Mouse (Mus musculus) intestine, embryonic 14.5 days (tissue): Measurements from ENCODE around the gene Car7. TPM values are rescaled to one million over a fixed set of nuclear protein-coding genes. Genes with fewer than 3 reads are reported as not detected.
"Not testable (repeated sequence)": the region's sequence is repeated elsewhere in the genome, so short reads cannot be mapped to it uniquely, and the experiment has no call there.

Experiments used
- ATAC-seq: fragments of 200-750 bp; cut with Nextera tagmentation; replicated peaks from 2 replicates; pipeline ENCODE4 v1.8.0; 2017; ENCODE audit warnings: low read depth, moderate number of reproducible peaks, moderate TSS enrichment, moderate library complexity; ENCODE audit not compliant: low FRiP score, low TSS enrichment
- DNase-seq: peaks from one replicate; pipeline ENCODE4 v3.0.0-alpha.2; 2018; ENCODE audit warnings: low spot score
- H3K27ac ChIP-seq: fragments of 300-500 bp; sonication (generic); 2 replicates; pipeline ENCODE4 v1.5.1; 2014; ENCODE audit warnings: low read depth, mild to moderate bottlenecking, control low read depth
- H3K27me3 ChIP-seq: fragments of 300-500 bp; sonication (generic); replicated peaks from 2 replicates; pipeline ENCODE4 v1.6.1; 2014; ENCODE audit warnings: low read length, control low read depth; ENCODE audit not compliant: control insufficient read depth, insufficient read depth
- H3K36me3 ChIP-seq: fragments of 300-500 bp; sonication (generic); 2 replicates; pipeline ENCODE4 v1.6.1; 2014; ENCODE audit warnings: low read length, control low read depth; ENCODE audit not compliant: control insufficient read depth, insufficient read depth
- H3K4me1 ChIP-seq: fragments of 300-500 bp; sonication (generic); replicated peaks from 2 replicates; pipeline ENCODE4 v1.6.1; 2014; ENCODE audit warnings: low read length, control low read depth, mixed read lengths; ENCODE audit not compliant: control insufficient read depth, insufficient read depth
- H3K4me2 ChIP-seq: fragments of 300-500 bp; sonication (generic); 2 replicates; pipeline ENCODE4 v1.6.1; 2014; ENCODE audit warnings: low read length
- H3K4me3 ChIP-seq: fragments of 300-500 bp; sonication (generic); 2 replicates; pipeline ENCODE4 v1.5.1; 2014; ENCODE audit warnings: low read depth, low read length, control low read depth, mixed read lengths
- H3K9ac ChIP-seq: fragments of 300-500 bp; sonication (generic); 2 replicates; pipeline ENCODE4 v1.6.1; 2014; ENCODE audit warnings: mild to moderate bottlenecking, low read length
- H3K9me3 ChIP-seq: fragments of 300-500 bp; sonication (generic); 2 replicates; pipeline ENCODE4 v1.6.1; 2016; ENCODE audit warnings: low read length, control low read depth; ENCODE audit not compliant: control insufficient read depth
- WGBS: fragments of 180-500 bp; shearing (Covaris S2); extraction: QIAGEN DNeasy Blood & Tissue Kit; methylation state at CpG from one replicate; pipeline ENCODE4 v1.1.7; 2014; 5-methylcytosine and 5-hydroxymethylcytosine counted together
- polyA plus RNA-seq: library from polyadenylated mRNA; unstranded; fragments of >200 nt; fragmentation: Nextera tagmentation; extraction: Ambion mirVana; gene quantifications from 2 replicates; pipeline ENCODE4 v1.2.1, GENCODE M21; 2014

Car7 gene
- polyA plus RNA-seq, 1 experiment from 2014 or later = 0.92 TPM

GRCm38 (mm10) chr8:104577606-104578005 lies 43.1 kb downstream of the Car7 start:
- H3K9me3 ChIP-seq, DNase-seq, ATAC-seq, H3K9ac ChIP-seq, H3K4me3 ChIP-seq, H3K27ac ChIP-seq, H3K4me1 ChIP-seq, H3K36me3 ChIP-seq, H3K4me2 ChIP-seq, H3K27me3 ChIP-seq: not testable (repeated sequence)
- WGBS = 76% methylated on average over 17 of the region's 17 CpGs

GRCm38 (mm10) chr8:104584522-104584921 lies 50.0 kb downstream of the Car7 start:
- no peak for ATAC-seq
- 63% methylated on average over 1 of the region's 1 CpGs for WGBS
- no peaks in the 10 kb centered on the region for H3K36me3 ChIP-seq

GRCm38 (mm10) chr8:104590284-104590683 lies 55.8 kb downstream of the Car7 start:
- no peak overlapping the region for H3K4me2 ChIP-seq
- H3K9me3 ChIP-seq = no peaks in the 10 kb centered on the region
- peaks cover 17% of the 10 kb centered on the region for H3K36me3 ChIP-seq
- ATAC-seq (no peak), DNase-seq (no peak)
- no peak overlapping the region for H3K9ac ChIP-seq
- H3K27me3 ChIP-seq = no peaks in the 10 kb centered on the region
- no peak overlapping the region for H3K27ac ChIP-seq
- H3K4me1 ChIP-seq = peaks cover 7% of the 10 kb centered on the region; the same call in 1 of the 2 replicates
- 90% methylated on average over 3 of the region's 3 CpGs for WGBS
- no peak overlapping the region for H3K4me3 ChIP-seq

More at GRCm38 (mm10) chr8:104584522-104584921, 50.0 kb downstream of the Car7 start:
- Histone ChIP-seq H3K9me3 (no peaks in the 10 kb centered on the region), H3K4me2 (no peak overlapping the region), H3K27ac (no peak overlapping the region), H3K27me3 (no peaks in the 10 kb centered on the region), H3K9ac (no peak overlapping the region), H3K4me1 (no peaks in the 10 kb centered on the region), H3K4me3 (no peak overlapping the region)
- DNase-seq = no peak

DNA sequence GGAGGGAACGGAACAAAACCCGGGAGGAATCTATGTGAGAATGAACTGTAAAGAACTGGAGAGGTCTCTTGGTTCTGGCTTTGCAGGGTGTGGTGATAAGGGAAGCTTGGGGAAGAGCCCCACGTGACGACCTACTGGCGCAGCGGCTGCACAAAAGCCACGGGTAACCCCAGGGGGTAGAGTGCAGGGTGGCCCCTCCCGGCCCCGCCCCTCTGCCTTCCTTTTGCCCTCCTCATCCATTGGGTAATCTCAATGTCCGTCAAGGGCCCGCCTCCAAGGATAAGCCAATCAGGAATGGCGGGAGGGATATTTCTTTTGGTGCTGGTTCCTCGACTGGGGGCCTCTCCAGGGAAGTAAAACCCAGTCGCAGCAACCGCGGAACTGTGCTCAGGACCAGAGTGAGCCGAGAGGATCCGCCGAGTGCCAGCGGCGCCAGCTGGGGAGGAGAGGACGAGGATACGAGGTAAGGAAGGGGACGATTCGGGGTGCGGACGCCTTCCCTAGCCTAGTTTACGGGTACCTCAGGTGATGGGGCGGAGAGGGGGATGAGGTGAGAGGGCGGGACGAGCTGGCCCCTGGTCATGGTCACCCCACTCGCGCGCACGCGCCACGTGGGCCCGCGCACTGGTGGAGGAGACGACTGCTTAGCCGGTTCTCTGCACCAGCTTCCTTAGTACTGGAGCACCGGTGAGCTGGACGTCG lies 56.8 kb downstream of the Car7 start, which contains the start of gene Pdp2:
TSS of gene Pdp2 (plus strand) at position 319 of the 702 bp plus-strand sequence.
- ATAC-seq (peak; percentile 99), DNase-seq (peak; percentile 95)
- H3K4me2 ChIP-seq = peak within 1 kb of the TSS; percentile 71
- peaks cover 7% of the 10 kb centered on the region; the same call in 1 of the 2 replicates for H3K4me1 ChIP-seq
- H3K27me3 ChIP-seq = no peaks in the 10 kb centered on the region
- H3K36me3 ChIP-seq = peaks cover 27% of the 10 kb centered on the region
- H3K9ac ChIP-seq = peak within 1 kb of the TSS; percentile 65
- H3K9me3 ChIP-seq = no peaks in the 10 kb centered on the region
- under 1% methylated on average over 42 of the region's 44 CpGs for WGBS
- H3K27ac ChIP-seq = peak within 1 kb of the TSS; percentile 64; the same call in 1 of the 2 replicates
- peak within 1 kb of the TSS; percentile 65 for H3K4me3 ChIP-seq

DNA sequence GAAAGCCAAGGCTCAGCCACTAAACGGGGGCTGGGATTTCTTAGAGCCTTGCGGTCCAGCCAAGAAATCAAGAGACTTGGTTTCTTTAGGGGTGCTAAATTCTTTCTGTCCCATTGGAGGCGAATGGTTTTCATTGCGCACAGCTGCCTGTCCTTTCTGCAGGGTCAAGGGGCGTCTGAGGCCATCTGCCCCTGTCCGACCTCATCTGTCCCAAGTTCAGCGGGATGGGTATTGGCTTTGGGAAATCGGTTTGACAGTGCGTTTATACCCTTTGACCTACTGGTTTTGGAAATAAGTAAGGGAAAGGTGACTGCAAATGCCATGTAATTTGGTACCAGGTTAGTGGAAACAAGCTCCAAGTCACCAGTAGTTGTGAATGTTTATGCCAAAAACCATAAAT lies 57.4 kb downstream of the Car7 start:
- 2% methylated on average over 9 of the region's 9 CpGs for WGBS
- peaks cover 7% of the 10 kb centered on the region; the same call in 1 of the 2 replicates for H3K4me1 ChIP-seq
- DNase-seq (no peak), ATAC-seq (peak; percentile 3; the same call in 1 of the 2 replicates)
- peak overlapping the region; percentile 71 for H3K4me2 ChIP-seq
- no peaks in the 10 kb centered on the region for H3K27me3 ChIP-seq
- H3K9ac ChIP-seq = peak overlapping the region; percentile 65
- H3K36me3 ChIP-seq = peaks cover 27% of the 10 kb centered on the region
- peak overlapping the region; percentile 65 for H3K4me3 ChIP-seq
- H3K9me3 ChIP-seq = no peaks in the 10 kb centered on the region
- H3K27ac ChIP-seq = peak overlapping the region; percentile 64; the same call in 1 of the 2 replicates

- WGBS = 67% methylated on average over 6 of the region's 6 CpGs
- DNase-seq = no peak
- H3K4me3 ChIP-seq = no peak overlapping the region
- no peaks in the 10 kb centered on the region for H3K27me3 ChIP-seq
- no peak overlapping the region for H3K27ac ChIP-seq
- no peaks in the 10 kb centered on the region for H3K9me3 ChIP-seq
- H3K4me1 ChIP-seq = peaks cover 11% of the 10 kb centered on the region
- ATAC-seq = no peak
- peaks cover 27% of the 10 kb centered on the region for H3K36me3 ChIP-seq
- H3K4me2 ChIP-seq = peak overlapping the region; percentile 71
- no peak overlapping the region for H3K9ac ChIP-seq
These were observed 58.1 kb downstream of the Car7 start for GRCm38 (mm10) chr8:104592566-104592965.

DNA sequence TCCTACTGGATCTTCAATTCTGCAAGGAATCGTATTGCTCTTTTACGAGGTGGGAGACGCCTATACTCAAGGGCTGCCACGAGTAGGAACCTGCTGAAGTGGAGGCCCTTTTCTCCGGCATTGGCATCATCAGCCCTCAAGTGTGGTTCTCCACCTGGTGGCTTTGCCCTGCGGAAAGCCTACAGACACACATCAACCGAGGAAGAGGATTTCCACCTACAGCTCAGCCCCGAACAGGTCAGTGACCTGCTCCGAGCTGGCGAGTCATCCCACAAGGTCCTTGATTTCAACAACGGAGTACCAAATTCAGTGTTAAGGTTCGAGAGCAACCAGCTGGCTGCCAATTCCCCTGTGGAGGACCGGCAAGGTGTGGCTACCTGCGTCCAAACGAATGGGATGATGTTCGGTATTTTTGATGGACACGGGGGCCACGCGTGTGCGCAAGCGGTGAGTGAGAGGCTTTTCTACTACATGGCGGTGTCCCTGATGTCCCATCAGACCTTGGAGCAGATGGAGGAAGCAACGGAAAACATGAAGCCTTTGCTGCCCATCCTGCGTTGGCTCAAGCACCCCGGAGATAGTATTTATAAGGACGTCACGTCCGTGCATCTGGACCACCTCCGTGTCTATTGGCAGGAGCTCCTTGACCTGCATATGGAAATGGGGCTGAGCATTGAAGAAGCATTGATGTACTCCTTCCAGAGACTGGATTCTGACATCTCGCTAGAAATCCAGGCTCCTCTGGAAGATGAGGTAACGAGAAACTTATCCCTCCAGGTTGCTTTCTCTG lies 59.2 kb downstream of the Car7 start:
- peaks cover 27% of the 10 kb centered on the region for H3K36me3 ChIP-seq
- H3K27me3 ChIP-seq = no peaks in the 10 kb centered on the region
- 93% methylated on average over 31 of the region's 31 CpGs for WGBS
- no peak overlapping the region for H3K27ac ChIP-seq
- peaks cover 13% of the 10 kb centered on the region for H3K4me1 ChIP-seq
- no peak overlapping the region for H3K4me3 ChIP-seq
- no peaks in the 10 kb centered on the region for H3K9me3 ChIP-seq
- ATAC-seq (no peak), DNase-seq (no peak)
- H3K9ac ChIP-seq = no peak overlapping the region
- H3K4me2 ChIP-seq = no peak overlapping the region

- Histone ChIP-seq H3K36me3 (peaks cover 27% of the 10 kb centered on the region), H3K27me3 (no peaks in the 10 kb centered on the region), H3K4me1 (peaks cover 16% of the 10 kb centered on the region), H3K9ac (no peak overlapping the region), H3K4me3 (no peak overlapping the region), H3K9me3 (no peaks in the 10 kb centered on the region), H3K27ac (no peak overlapping the region), H3K4me2 (no peak overlapping the region)
- 95% methylated on average over 19 of the region's 19 CpGs for WGBS
- no peak for DNase-seq
- ATAC-seq = no peak
These were observed 60.3 kb downstream of the Car7 start for GRCm38 (mm10) chr8:104594611-104595362.
